15 mouse cellular contexts compared by ENCODE assay signal in the genomic region with DNA sequence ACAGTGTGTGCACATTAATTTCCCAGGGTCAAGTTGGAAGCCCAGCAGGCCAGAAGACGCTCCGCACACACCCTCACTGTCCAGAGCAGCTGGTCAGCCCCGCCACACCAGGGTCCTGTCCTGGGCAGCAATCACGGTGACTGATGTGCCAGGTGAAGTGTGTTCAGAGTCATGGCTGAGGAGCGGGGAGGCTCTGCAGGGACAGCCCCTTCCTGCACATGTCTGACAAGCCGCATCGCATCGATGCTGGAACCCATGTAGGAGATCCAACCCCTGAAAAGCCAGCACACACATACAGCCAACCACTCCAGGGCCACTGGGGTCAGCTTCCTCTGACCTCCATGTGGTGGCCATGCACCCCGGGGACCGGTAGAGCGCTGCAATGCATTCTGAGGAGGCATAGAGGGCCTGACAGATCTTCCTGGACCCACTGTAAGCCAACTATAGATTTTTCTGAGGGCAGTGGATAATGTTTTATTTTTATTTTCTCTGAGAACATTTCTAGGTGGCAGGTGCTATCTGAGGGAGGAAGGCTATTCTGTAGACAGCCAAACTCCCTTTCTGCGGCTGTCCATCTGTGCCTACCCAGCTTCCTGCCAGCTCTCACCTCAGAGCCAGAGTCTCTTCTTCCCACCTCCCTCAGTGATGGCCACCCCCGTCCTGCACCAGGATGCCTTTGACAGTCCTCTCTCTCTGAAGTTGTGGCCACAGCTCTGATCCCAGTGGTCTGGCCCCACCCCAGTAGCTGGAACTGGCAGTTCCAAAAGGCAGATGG. TPM values are rescaled to one million over a fixed set of nuclear protein-coding genes. Genes with fewer than 3 reads are reported as not detected.
A peak's percentile ranks its signal among the peaks of the same experiment; 100 is the strongest.
DNase-seq lines count a peak whose midpoint lies in the region; ATAC-seq and TF ChIP-seq lines count a peak whose summit lies in the region.
"Had no signal": no experiment of that assay in that cellular context is flagged by ENCODE, and none has a peak within 500 bp of the region (broad histone marks: within the 10 kb centered on the region; RNA-seq: fewer than 3 reads in every experiment).

No protein-coding gene starts in this region.

- H3K9me3 ChIP-seq in MEL (replicated peaks; ENCODE audit: insufficient read depth, low read length) = no peaks in the 10 kb centered on the region
- H3K9me3 ChIP-seq: intestine, embryonic 15.5 days; megakaryocyte, embryonic 14.5 days had no signal

- H3K27ac ChIP-seq in layer of hippocampus, adult 2 months = peak overlapping the region; percentile 90
- H3K27ac ChIP-seq in MEL (ENCODE audit: control insufficient read depth, low read depth, low read length) = no peak overlapping the region
- H3K27ac ChIP-seq: intestine, embryonic 15.5 days had no signal

- no peak for TF ChIP-seq RAD21 in MEL (IDR thresholded peaks at IDR 0.05; ENCODE audit: low read depth, low read length)

- H3K4me1 ChIP-seq in MEL (ENCODE audit: control insufficient read depth in 1 of 2, insufficient read depth in 2 of 2, low read length in 2 of 2) = peaks cover 11 to 16% of the 10 kb centered on the region in 2 experiments
- H3K4me1 ChIP-seq: intestine, embryonic 15.5 days had no signal

- no peaks in the 10 kb centered on the region for H3K27me3 ChIP-seq in MEL (ENCODE audit: control insufficient read depth in 1 of 2, insufficient read depth in 2 of 2, low read length in 2 of 2)
- H3K27me3 ChIP-seq: intestine, embryonic 15.5 days; megakaryocyte, embryonic 14.5 days had no signal

- H3K79me2 ChIP-seq in MEL (ENCODE audit: control insufficient read depth, insufficient read depth, low read length, poor library complexity) = no peaks in the 10 kb centered on the region

- 0 out of 4 replicates have a peak, but pooled peaks of 1 of the 2 experiments have one; percentile 14 for TF ChIP-seq POLR2A in MEL (IDR thresholded peaks at IDR 0.05; ENCODE audit: control insufficient read depth in 1 of 2, insufficient read depth in 1 of 2, low read depth in 1 of 2, low read length in 2 of 2, poor library complexity in 1 of 2)

- no peak overlapping the region for H3K4me3 ChIP-seq in layer of hippocampus, adult 2 months
- H3K4me3 ChIP-seq in MEL (ENCODE audit: control insufficient read depth in 1 of 2, insufficient read depth in 1 of 2, low read depth in 2 of 2, low read length in 2 of 2) = no peak overlapping the region
- H3K4me3 ChIP-seq: intestine, embryonic 15.5 days; megakaryocyte, embryonic 14.5 days had no signal

- TF ChIP-seq EP300 in MEL (IDR thresholded peaks at IDR 0.05; ENCODE audit: low read depth in 1 of 2, low read length in 2 of 2) = no peak

- ATAC-seq in cerebellum, adult (ENCODE audit: insufficient number of reproducible peaks, low FRiP score, low TSS enrichment) = 0 out of 2 replicates have a peak, but pooled peaks have one; percentile 32
- ATAC-seq in erythroblast, adult 5-6 weeks (replicated peaks; ENCODE audit: low FRiP score, poor library complexity, severe bottlenecking) = no peak
- ATAC-seq: intestine, embryonic 15.5 days had no signal

- no peak for TF ChIP-seq CTCF in layer of hippocampus, adult 2 months (conservative IDR thresholded peaks at IDR 0.05)
- TF ChIP-seq CTCF in MEL (IDR thresholded peaks at IDR 0.05 in 2 of 3, conservative IDR thresholded peaks at IDR 0.05 in 1 of 3; ENCODE audit: control insufficient read depth in 1 of 3, insufficient read depth in 1 of 3, low read depth in 2 of 3, low read length in 3 of 3, poor library complexity in 1 of 3, severe bottlenecking in 1 of 3) = no peak

- no peak overlapping the region for H3K9ac ChIP-seq in MEL (ENCODE audit: control insufficient read depth, low read depth, low read length, poor library complexity, severe bottlenecking)
- H3K9ac ChIP-seq: intestine, embryonic 15.5 days; lung, embryonic 14.5 days had no signal

- peaks cover 5 to 15% of the 10 kb centered on the region in 2 experiments for H3K36me3 ChIP-seq in MEL (ENCODE audit: control insufficient read depth in 1 of 2, insufficient read depth in 2 of 2, low read length in 2 of 2)

- no peak for DNase-seq in cerebellum, postnatal 4 days (ENCODE audit: low spot score in 2 of 2)
- peak in 1 of 2 experiments; percentile 47 for DNase-seq in layer of hippocampus, adult 2 months (ENCODE audit: low spot score in 2 of 2)
- no peak for DNase-seq in layer of hippocampus, adult 9-10 months (ENCODE audit: low spot score)
- no peak for DNase-seq in MEL (ENCODE audit: low read depth, low spot score)
- DNase-seq in cerebellum, postnatal 25 days = peak; percentile 86 to 87
- no peak for DNase-seq in spleen, postnatal 4 days (ENCODE audit: low spot score in 2 of 2)
- DNase-seq: adrenal gland, postnatal 36 days; kidney, postnatal 10 days; liver; lung, embryonic 14.5 days; spleen, adult 18-20 months had no signal

TF ChIP-seq in MEL, 35 proteins besides CTCF, POLR2A, EP300 and RAD21:
- no peak for TF ChIP-seq USF1 (IDR thresholded peaks at IDR 0.05; ENCODE audit: low read depth, low read length)
- TF ChIP-seq MAZ (IDR thresholded peaks at IDR 0.05; ENCODE audit: low read depth, low read length) = peak; percentile 20; the same call in 1 of the 2 replicates
- TF ChIP-seq POLR2AphosphoS2 (IDR thresholded peaks at IDR 0.05; ENCODE audit: low read length) = peak; percentile 66; the same call in 1 of the 2 replicates
TF ChIP-seq in MEL: peak in this region for 2.

RNA-seq across cellular contexts. Expression of a gene that starts 15.9 kb away (rescaled TPM):
- total RNA-seq in layer of hippocampus, adult 2 months (2021) = 1 to 10 TPM; 1.3 to 2.1 TPM
- total RNA-seq in MEL (2012; rRNA removed) = 146 and 176 TPM in 2 replicates
- polyA plus RNA-seq in MEL (2012; ENCODE audit: insufficient read depth in 1 of 2, insufficient read length in 2 of 2, low read depth in 1 of 2, low replicate concordance in 2 of 2, missing spikeins in 1 of 2) = 100 to 1,000 TPM in 1 of 2 experiments, not detected in 1; 115 TPM
- total RNA-seq in erythroblast, adult 5-6 weeks (2015; ENCODE audit: low replicate concordance) = 4.2 and 4.8 TPM in 2 replicates
- 4.3 and 7.0 TPM in 2 replicates for total RNA-seq in erythroblast, adult 5-6 weeks (2017; ENCODE audit: low replicate concordance)

RNA-seq across cellular contexts. Expression of a gene that starts 25.0 kb away (rescaled TPM):
- total RNA-seq in layer of hippocampus, adult 2 months (2021) = 100 to 1,000 TPM; 417 to 440 TPM
- total RNA-seq in MEL (2012; rRNA removed) = 16.5 and 19.4 TPM in 2 replicates
- 10 to 100 TPM in 1 of 2 experiments, not detected in 1; 75.8 TPM for polyA plus RNA-seq in MEL (2012; ENCODE audit: insufficient read depth in 1 of 2, insufficient read length in 2 of 2, low read depth in 1 of 2, low replicate concordance in 2 of 2, missing spikeins in 1 of 2)
- total RNA-seq in erythroblast, adult 5-6 weeks (2015; ENCODE audit: low replicate concordance) = 105 and 125 TPM in 2 replicates
- 58.0 and 68.8 TPM in 2 replicates for total RNA-seq in erythroblast, adult 5-6 weeks (2017; ENCODE audit: low replicate concordance)

RNA-seq across cellular contexts. Expression of a gene that starts 31.7 kb away (rescaled TPM):
- total RNA-seq in layer of hippocampus, adult 2 months (2021) = 10 to 100 TPM; 26.3 to 30.8 TPM
- 21.7 and 24.0 TPM in 2 replicates for total RNA-seq in MEL (2012; rRNA removed)
- polyA plus RNA-seq in MEL (2012; ENCODE audit: insufficient read depth in 1 of 2, insufficient read length in 2 of 2, low read depth in 1 of 2, low replicate concordance in 2 of 2, missing spikeins in 1 of 2) = 10 to 100 TPM in 1 of 2 experiments, not detected in 1; 42.3 TPM
- 4.2 and 6.9 TPM in 2 replicates for total RNA-seq in erythroblast, adult 5-6 weeks (2015; ENCODE audit: low replicate concordance)
- 7.9 and 17.3 TPM in 2 replicates for total RNA-seq in erythroblast, adult 5-6 weeks (2017; ENCODE audit: low replicate concordance)

RNA-seq across cellular contexts. Expression of a gene that starts 34.1 kb away (rescaled TPM):
- total RNA-seq in layer of hippocampus, adult 2 months (2021) = 100 to 1,000 TPM; 285 to 322 TPM
- total RNA-seq in MEL (2012; rRNA removed) = 451 and 498 TPM in 2 replicates
- polyA plus RNA-seq in MEL (2012; ENCODE audit: insufficient read depth in 1 of 2, insufficient read length in 2 of 2, low read depth in 1 of 2, low replicate concordance in 2 of 2, missing spikeins in 1 of 2) = 100 to 1,000 TPM in 1 of 2 experiments, 10 to 100 TPM in 1; 96.6 to 767 TPM
- total RNA-seq in erythroblast, adult 5-6 weeks (2015; ENCODE audit: low replicate concordance) = 366 and 401 TPM in 2 replicates
- total RNA-seq in erythroblast, adult 5-6 weeks (2017; ENCODE audit: low replicate concordance) = 384 and 542 TPM in 2 replicates

RNA-seq across cellular contexts. Expression of a gene that starts 49.3 kb away (rescaled TPM):
- total RNA-seq in layer of hippocampus, adult 2 months (2021) = 10 to 100 TPM; 13.3 to 13.5 TPM
- total RNA-seq in MEL (2012; rRNA removed) = 253 and 322 TPM in 2 replicates
- polyA plus RNA-seq in MEL (2012; ENCODE audit: insufficient read depth in 1 of 2, insufficient read length in 2 of 2, low read depth in 1 of 2, low replicate concordance in 2 of 2, missing spikeins in 1 of 2) = 100 to 1,000 TPM in 1 of 2 experiments, not detected in 1; 326 TPM
- total RNA-seq in erythroblast, adult 5-6 weeks (2015; ENCODE audit: low replicate concordance) = 1.5 and 4.8 TPM in 2 replicates
- 3.6 and 4.5 TPM in 2 replicates for total RNA-seq in erythroblast, adult 5-6 weeks (2017; ENCODE audit: low replicate concordance)

Comparison
In these comparisons a context has a peak if more than half of its experiments do, and no peak if none do; other contexts are left out.
1. DNase-seq: peak in cerebellum, postnatal 25 days (2 of 2); none in cerebellum, postnatal 4 days (0 of 2), layer of hippocampus, adult 9-10 months (single experiment), MEL (single experiment) and spleen, postnatal 4 days (0 of 2).
2. RNA of a gene that starts 15.9 kb away (total RNA-seq): 146 to 176 TPM in MEL; 4.2 to 7.0 TPM in erythroblast, adult 5-6 weeks and 1.3 to 2.1 TPM in layer of hippocampus, adult 2 months; every median in the first group is over 10 times any median in the second.